Mouse (Mus musculus): ENCODE data around the gene Syce1l. TPM values are rescaled to one million over a fixed set of nuclear protein-coding genes. Genes with fewer than 3 reads are reported as not detected.

Syce1l gene
- total RNA-seq (2021), result under 1 TPM in 1 of 2 experiments, not detected in 1; 0.79 TPM

DNA sequence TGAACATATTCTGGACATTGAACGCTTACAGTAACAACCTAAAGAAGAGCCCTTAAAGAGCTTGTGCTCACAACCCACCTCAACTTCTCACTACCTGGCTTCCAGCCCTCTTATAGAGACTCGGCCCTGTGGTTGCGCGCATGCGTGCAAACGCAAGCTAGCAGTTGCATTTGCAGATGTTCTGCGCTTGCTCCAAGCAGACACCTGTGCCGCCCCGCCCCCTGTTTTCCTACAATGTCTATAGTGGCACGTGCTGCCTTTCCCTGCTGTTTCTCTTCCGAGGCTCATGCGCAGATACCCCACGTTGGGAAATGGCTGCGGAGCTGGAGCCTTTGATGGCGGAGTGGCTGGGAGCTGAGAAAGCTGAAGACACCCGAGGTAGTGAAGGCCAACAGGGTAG lies at the start of gene Syce1l:
Syce1l (plus strand) TSS at position 288 of the 400 bp plus-strand sequence.
- no peak for DNase-seq (ENCODE audit: low spot score in 2 of 2)
- intact Hi-C loops (cut with DNase I), result no loop called here

DNA sequence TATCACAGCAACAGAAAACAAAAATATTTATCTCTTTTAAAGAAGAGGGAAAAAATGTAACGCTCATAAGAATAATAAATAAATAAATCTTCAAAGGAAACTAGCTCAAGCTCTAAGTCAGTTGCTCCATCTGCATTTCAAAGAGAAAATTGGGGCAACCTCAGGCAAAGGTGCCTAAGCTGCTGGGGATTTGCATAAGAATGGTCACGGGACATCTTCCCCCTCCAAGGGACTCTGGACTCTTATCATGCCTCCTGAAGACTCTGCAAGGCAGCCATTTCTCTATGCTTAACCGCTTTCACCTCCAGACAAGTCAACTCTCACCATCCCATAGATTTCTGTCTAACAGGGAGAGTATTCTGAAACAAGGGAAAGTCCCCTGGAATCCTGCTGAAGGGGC lies 44.6 kb upstream of the Syce1l start:
- intact Hi-C loops (cut with DNase I), result no loop called here
- no peak for DNase-seq (ENCODE audit: low spot score in 2 of 2)

DNA sequence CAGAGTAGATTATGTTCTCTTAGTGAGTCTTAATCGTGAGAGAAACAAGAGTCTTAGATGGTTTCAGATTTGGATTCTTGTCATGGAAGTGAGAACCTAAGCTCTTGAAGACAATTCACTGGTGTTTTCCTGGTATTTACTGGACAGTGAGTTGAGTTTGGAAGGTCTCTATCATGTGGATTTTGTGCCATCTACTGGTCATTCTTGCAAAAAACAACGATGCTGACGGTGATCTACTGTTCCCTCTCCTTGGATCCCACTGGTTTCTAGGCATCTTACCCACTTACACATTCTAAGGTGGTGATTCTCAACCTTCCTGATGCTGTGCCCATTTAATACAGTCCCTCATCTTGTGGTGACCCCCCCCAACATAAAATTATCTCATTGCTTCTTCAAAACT lies 10.4 kb upstream of the Syce1l start:
- no peak for DNase-seq (ENCODE audit: low spot score in 2 of 2)
- intact Hi-C loops (cut with DNase I), result loop anchor here (2.0 to 5.0 kb wide), 3 partner anchors 1065 to 1586 kb away; no protein-coding TSS in a partner anchor

DNA sequence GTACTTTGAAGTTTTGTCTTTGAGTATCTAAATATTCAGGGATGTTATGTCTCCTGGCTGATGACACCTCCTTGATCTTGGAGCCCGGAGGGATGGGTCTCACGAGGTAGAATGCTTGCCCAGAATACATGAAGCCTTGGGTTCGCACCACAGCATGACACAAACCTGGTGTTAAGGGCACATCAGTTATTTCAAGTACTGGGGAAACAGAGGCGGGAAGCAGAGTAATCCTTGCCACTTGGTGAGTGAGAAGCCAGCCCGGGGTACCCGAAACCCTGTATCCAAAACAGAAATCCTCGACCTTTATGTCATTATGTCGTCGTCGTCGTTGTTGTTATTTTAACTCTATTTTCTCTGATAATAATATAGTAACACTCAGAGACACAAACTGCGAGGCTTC lies 8.9 kb upstream of the Syce1l start:
- intact Hi-C loops (cut with DNase I), result loop anchor here (5.0 kb wide), 2 partner anchors 1067 to 1572 kb away; no protein-coding TSS in a partner anchor
- no peak for DNase-seq (ENCODE audit: low spot score in 2 of 2)

DNA sequence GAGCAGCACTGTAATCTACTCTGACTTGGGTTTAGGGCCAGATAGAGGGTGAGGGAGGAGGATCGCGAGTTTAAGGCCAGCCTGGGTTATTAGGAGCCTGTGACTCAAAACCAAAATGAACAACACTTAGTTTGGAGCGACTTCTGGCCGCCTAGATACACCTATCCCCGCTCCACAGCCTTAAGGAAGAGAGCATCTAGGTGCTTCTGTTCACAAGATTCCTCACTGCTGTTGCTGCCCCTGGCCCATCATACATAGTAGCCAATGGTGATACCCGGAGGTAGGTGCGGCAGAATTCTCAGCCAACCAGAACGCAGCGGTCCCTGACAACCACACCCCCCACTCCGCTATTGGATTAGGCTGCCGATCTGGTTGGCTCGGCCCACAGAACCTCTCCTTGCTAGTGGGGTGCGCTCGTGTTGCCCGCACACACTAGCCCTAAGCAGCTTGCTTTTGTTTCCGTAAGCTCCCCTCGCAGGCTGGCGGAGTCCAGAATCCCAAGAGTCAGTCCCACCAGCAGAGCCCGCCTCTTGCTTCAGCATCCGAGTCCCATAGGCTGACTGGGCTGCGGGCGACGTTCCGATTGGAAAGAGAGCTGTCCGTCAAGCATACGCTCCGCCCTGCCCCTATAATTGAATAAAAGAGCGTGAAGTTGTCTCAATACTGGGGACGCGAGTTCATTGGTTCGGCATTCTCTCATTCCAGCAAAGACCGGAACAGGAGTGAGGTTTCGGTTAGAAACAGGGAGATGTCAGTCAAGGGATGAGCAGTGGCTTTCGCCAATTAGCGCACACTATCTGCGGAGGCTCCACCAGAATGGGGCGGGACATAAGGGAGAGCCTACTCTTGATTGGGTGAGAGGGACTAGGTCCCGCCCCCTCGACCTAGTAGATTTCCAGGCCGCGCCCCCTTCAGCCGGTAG lies 8.1 kb upstream of the Syce1l start, which contains the start of gene Mon1b:
Mon1b (plus strand) TSS at position 918 of the 922 bp plus-strand sequence.
- DNase-seq (ENCODE audit: low spot score in 2 of 2), result peak; percentile 98 to 99
- intact Hi-C loops (cut with DNase I), result loop anchor here (5.0 kb wide), 2 partner anchors 1068 to 1573 kb away; no protein-coding TSS in a partner anchor

DNA sequence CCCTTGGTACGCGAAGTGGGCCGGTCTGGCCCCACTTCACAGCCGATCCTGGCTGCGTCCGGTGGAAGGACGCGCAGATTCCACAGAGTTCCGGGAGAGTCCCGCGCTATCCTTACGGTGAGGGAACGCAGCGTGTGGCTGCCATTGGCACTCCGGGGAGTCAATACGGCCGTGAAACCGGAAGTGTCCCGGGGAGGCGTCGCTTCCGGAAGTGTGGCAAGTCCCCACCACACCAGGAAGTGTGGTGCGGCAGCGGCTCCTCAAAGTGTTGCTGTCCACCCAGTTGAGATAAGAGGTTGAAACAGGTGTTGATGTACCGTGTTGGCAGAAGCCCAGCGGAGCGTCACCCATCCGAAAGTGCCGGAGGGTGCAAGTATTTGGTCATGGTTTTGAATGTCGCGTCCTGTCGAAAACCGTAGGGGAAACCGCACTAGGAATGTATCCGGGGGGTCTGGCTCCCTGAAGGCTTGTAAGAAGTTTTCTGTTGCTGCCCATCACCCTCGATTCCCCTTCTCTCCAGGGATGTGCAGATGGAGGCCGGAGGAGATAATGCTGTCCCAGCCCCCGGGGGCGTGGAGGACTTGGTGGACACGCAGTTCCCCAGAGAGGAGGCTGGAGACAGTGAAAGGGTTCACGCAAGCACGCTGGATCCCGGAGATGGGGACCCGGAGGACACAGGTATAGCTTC lies 7.3 kb upstream of the Syce1l start:
- DNase-seq (ENCODE audit: low spot score in 2 of 2), result no peak
- intact Hi-C loops (cut with DNase I), result no loop called here

DNA sequence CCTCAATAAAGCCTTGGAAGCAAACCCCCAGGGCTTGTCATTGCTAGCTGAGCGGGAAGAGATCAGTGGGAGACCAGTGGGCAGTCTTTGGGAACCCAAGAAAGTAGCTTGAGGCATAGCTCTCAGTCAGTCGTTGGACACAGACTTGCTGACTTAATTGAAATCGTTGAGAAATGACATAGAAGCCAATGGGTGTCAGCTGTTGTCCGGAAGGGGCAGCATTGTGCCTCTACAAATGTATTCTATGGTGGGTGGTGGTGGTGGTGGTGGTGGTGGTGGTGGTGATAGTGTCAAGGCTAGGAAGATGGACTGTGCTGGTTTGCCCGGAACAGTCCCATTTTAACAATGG lies 6.8 kb upstream of the Syce1l start:
- intact Hi-C loops (cut with DNase I), result no loop called here

DNA sequence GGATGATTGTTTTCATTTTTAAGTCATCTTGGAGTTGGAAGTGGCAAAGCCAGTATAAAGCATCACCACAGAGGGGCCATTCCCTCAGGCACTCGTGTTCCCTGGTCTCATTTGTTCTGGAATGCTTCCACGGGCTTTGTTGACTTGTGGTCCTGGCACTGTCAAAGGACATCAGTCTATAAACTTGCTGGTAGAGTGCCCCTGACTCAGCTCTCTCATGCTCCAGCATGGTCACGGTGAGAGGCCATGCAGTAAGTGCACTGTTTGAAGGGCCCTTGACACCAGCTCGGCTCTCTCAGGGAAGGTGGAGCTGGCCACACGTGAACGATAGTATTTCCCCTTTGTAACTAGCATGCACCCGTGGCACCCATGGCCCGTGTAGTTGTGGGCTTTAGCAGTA lies 2.7 kb upstream of the Syce1l start:
- no peak for DNase-seq (ENCODE audit: low spot score in 2 of 2)
- intact Hi-C loops (cut with DNase I), result no loop called here

More for the DNA sequence above, 6.8 kb upstream of the Syce1l start:
- no peak for DNase-seq (ENCODE audit: low spot score in 2 of 2)

DNA sequence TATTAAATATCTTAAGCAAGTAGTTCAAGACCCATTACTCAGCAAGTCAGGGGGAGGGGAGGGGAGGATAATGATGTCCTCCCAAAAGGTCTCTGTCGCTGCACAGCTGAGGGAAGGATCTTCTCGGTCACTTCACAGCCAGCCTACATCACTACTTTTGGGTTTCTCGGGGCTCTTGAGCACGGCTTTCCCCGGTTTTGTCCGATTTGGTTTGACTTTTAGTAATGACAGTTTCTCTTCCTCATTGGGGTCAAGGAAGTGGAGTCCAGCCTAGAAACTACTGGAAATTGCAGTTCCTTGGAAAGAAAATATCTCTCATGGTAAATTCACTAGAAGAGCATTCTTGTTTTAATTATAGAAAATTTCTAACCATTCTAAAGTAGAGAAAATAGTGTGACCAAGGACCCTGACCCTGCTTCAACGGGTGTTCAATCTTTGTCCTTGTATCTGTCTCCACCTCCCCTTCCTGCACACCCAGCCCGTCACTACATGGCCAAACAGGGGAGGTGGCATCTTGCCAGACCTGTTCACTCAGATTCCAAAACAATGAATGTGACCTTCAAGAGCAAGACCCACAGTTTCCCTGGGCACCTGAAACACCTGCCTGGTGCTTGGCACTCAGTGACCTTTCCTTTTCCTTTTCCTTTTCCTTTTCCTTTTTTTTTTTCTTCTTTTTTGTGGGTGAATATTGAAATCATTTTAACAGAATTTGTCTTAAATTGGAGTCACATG lies 632 bp downstream of the Syce1l start:
- intact Hi-C loops (cut with DNase I), result no loop called here
- no peak for DNase-seq (ENCODE audit: low spot score in 2 of 2)

DNA sequence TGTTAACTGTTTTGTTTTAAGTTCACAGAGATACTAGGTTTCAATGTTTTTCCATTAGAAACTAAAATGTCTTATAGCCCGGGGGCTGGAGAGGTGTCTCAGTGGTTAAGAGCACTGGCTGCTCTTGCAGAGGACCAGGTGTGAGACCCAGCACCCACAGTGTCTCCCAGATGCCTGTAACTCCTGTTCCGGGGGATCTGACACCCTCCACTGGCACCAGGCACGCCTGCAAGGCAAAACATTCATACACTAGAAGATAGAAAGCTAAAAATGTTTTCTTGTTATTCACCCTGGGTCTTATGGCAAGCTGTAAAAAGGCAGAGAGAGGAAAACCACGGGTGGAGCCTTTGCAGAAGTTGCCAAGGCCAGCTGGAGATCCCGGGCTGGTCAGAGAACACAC lies 2.2 kb downstream of the Syce1l start:
- intact Hi-C loops (cut with DNase I), result no loop called here
- no peak for DNase-seq (ENCODE audit: low spot score in 2 of 2)

DNA sequence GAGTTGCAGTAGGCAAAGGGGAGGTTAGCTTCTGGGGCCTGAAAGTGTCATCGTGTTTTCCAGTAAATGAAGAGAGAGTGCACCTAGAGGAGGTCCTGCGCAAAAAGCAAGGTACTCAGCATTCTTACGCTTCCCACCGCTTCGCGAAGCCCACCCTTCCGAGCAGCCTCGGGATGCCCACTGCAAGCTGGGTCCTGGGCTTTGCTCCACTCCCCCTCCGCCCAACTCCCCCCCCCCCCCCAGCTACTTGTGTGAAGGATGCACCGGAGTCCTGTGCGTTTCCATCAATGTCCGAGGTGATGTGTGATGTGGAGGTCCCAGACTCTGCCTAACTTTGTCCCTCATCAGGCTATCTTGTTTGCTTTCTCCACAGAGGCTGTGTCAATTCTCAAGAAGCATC lies 9.4 kb downstream of the Syce1l start:
- DNase-seq (ENCODE audit: low spot score in 2 of 2), result no peak

DNA sequence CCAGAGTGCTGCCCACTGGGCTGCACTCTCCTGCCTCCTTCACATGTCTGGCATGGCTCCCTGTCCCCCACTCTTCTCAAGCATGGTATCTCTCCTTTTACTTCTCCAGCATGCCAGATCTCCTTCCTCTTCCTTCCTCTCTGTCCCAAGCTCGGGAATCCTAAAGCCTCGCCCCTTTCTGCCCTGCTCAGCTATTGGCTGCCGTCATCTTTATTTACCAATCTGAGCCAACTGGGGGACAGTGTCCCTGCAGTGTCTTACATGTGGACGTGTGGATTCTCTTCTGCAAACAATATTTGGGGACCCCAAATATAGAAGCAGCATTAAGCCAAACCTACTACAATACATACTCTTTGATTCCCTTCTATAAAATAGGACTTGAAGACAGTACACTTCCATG lies 10.1 kb downstream of the Syce1l start:
- intact Hi-C loops (cut with DNase I), result no loop called here
- no peak for DNase-seq (ENCODE audit: low spot score in 2 of 2)

More for the DNA sequence above, 9.4 kb downstream of the Syce1l start:
- intact Hi-C loops (cut with DNase I), result no loop called here

DNA sequence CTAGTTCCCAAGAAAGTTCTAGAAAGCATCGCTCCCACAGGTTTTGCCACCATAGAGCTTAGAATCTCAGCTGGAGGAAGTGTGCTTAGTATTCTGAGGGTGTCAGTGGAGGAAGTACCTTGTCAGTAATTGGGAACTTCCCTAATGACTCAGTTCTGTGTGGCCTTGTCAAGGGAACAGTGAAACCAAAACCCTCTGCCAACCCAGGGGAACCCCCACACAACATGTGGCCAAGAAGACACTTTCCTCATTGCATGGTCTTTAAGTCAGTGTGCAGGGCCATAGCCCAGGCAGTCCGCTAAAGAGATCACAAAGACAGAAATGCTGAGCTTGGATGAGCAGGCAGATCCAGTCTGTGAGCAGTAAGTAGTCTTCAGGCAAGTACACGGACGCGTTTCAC lies 13.1 kb downstream of the Syce1l start:
- DNase-seq (ENCODE audit: low spot score in 2 of 2), result no peak
- intact Hi-C loops (cut with DNase I), result no loop called here

DNA sequence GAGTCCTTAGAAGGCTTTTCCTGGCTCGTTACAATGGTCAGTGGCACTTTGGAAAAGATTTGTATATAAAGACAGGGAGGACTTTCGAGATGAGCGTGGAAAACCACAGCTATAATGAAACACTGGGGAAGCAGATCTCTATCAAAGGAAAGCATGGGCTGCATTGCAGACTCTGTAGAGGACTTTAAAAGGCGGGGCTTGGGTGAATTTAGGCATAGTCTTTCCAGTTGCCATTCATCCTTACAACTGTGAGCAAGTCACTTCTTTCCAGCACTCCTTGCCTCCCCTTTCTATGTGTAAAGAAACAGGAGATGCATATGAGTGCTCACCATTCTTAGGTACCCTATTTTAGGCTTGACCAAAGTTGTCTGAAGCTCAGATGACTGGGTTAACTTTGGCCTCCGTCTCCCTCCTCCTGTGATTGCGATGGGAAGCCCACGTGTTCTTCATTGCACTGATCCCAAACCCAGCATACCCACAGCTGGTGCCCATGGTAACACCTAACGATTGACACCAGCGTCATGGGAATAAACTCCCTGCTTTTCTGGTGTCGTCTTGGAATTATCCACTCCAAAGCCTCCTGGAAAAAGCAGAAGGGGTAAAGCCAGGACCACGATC lies 13.8 kb downstream of the Syce1l start:
- intact Hi-C loops (cut with DNase I), result no loop called here
- DNase-seq (ENCODE audit: low spot score in 2 of 2), result no peak

DNA sequence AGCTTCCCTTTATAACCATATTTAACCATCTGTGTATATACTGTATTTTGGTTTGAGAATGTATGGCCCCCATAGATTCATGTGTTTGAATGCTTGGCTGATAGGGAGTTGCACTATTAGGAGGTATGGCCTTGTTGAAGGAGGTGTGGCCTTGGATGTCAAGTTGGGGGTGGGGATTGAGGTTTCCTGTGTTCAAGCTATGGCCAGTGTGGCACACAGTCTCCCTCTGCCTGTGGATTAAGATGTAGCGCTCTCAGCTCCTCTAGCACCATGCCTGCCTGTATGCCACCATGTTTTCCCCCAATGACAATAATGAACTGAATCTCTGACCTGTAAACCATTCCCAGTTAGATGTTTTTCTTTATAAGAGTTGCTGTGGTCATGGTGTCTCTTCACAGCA lies 17.1 kb downstream of the Syce1l start:
- DNase-seq (ENCODE audit: low spot score in 2 of 2), result no peak
- intact Hi-C loops (cut with DNase I), result loop anchor here (5.0 to 10.0 kb wide), 2 partner anchors 125 to 192 kb away; no protein-coding TSS in a partner anchor

DNA sequence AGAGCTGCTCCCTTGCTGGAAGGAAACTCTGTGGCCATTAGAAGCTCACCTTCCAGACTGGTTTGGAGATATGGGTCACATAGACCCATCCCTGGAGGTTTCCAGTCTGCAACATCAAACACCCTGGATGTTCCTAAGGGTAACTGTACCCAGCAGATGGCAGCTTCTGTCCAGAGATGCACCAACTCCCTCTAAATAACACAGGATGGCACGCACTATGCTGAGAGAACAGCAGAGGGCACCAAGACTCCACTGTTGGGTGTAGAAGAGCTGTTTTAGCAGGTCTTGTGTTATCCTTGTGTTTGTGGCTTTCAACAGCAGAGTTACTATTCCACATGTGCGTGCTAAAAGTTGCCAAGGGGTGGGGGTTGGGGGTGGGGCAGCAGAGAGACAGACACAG lies 21.5 kb downstream of the Syce1l start:
- DNase-seq (ENCODE audit: low spot score in 2 of 2), result peak; percentile 81 to 87
- intact Hi-C loops (cut with DNase I), result loop anchor here (1.0 to 10.0 kb wide), 5 partner anchors 120 to 774 kb away; partner anchors contain the start of gene Wwox

DNA sequence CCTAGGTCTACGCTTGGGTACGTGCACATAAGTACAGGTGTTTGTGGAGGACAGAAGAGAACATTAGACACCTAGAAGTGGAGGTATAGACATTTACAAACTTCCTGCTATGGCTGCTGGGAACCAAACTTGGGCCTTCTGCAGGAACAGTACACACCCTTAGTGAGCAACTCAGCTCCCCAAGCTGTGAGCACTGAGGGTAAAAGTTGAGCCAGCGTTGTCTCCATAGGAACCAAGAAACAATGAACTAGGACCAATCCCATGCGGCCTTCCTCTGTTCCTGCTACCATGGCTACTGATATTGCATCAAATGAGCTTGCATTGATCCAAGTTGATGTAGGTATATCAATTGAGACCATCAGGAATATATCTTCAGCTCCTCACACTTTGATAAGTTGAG lies 22.0 kb downstream of the Syce1l start:
- intact Hi-C loops (cut with DNase I), result loop anchor here (2.0 to 10.0 kb wide), 3 partner anchors 120 to 774 kb away; partner anchors contain the start of gene Wwox
- DNase-seq (ENCODE audit: low spot score in 2 of 2), result no peak

DNA sequence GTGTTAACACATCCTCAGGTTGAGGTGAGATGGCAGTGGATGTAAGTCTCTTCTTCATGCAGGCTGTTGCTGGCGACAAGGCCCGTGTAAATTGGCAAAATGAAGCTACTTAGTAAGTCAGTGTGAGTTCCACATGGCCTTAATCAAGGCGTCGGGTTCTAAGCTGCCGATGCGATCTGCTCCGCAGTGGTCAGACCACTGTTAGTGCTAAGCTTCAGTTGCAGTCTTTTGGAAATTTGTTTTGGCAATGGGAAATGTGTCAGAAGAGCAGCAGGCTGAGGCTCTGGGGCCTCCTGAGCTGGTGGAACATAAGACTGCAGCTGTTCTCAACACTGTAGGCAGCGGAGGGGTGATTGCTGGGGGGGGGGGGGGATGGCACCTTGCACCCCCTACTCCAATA lies 22.9 kb downstream of the Syce1l start:
- intact Hi-C loops (cut with DNase I), result loop anchor here (2.0 to 10.0 kb wide), 3 partner anchors 119 to 773 kb away; partner anchors contain the start of gene Wwox

More for the DNA sequence above, 22.9 kb downstream of the Syce1l start:
- DNase-seq (ENCODE audit: low spot score in 2 of 2), result no peak
